Mouse (Mus musculus): Measurements from ENCODE around the gene Cyp4f39.

Gene Cyp4f39

DNA sequence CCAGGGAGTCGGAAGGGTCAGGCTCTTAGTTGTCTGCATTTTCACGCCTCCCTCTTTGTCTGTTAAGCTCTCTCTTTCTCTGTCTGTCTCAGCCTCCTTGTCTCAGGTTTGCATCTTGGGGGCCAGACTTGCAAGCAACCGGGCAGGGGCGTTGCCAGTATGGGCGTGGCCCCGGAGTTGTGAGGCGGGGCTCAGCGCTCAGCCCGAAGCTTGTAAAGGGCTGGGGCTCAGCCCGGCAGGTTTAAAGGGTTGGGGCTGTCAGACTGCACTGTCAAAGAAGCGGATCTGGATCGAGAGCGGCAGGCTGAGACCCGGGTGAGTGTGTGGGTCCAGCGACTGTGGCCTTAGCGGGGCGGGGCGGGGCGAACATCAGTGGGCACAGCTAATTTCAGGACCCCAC, at the start of gene Cyp4f39:
Gene Cyp4f39, plus strand, starts transcription at position 242 of the 400 bp plus-strand sequence.
- DNase-seq (ENCODE audit: low read depth, low spot score) = peak; percentile 49

DNA sequence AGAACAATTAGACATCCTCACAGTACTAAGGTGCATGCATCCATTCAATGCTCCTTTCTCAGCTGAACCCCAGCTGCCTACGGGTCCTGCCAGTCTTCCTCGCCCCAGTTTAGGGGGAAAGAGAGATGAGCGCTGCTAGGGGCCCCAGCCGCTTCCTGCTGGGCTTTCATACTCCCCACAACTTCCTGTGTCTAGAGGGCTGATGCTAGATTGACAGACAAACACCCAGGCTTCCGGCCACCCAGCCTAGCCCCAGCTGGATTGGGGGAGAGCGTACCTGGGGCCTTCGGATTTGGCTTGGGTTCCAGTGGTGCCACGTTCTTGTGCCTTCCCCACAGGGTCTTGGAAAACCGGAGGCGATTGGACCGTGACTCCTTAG, 49.8 kb upstream of the Cyp4f39 start:
- DNase-seq (ENCODE audit: low read depth, low spot score) = peak; percentile 80

DNA sequence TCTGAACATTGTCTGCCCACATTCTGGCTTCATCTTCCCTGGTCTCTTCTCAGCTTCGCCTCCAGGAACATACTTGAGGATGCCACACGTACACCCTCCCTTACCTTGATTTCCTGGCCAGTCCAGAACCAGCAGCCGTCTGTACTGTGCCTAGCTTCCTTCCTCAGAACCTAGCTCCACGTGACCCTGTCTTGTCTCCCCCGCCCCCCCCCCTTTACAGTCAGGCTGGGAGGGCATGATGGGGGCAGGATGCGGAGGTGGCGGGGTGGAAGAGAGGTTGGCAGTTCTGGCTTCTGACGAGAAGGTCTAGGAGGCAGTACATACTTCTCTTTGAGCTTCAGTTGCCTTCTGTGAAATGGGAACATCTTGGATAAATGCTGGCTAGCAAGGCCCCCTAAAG, 49.1 kb upstream of the Cyp4f39 start, which contains the start of gene Rasal3:
Gene Rasal3, minus strand, starts transcription at position 167 of the 400 bp plus-strand sequence.
- peak; percentile 90 for DNase-seq (ENCODE audit: low read depth, low spot score)

DNA sequence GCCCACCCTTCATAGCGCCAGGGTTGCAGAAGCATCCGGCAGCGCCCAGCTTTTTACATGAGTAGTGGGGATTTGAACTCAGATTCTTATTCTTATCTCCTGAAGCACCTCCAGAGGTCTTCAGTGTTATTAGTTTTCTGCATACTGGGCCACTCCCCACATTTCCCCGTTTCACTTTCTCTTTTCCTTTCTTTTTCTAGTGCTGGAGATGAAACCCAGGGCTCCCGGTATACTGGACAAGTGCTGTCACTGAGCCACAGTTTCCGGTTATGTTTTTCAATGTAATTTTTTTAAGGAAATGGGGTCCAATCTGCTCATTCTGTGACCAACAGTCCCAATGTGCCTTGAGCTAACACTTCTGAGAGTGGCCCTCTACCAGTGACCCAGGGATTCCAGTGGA, 40.6 kb upstream of the Cyp4f39 start:
- DNase-seq (ENCODE audit: low read depth, low spot score) = no peak

DNA sequence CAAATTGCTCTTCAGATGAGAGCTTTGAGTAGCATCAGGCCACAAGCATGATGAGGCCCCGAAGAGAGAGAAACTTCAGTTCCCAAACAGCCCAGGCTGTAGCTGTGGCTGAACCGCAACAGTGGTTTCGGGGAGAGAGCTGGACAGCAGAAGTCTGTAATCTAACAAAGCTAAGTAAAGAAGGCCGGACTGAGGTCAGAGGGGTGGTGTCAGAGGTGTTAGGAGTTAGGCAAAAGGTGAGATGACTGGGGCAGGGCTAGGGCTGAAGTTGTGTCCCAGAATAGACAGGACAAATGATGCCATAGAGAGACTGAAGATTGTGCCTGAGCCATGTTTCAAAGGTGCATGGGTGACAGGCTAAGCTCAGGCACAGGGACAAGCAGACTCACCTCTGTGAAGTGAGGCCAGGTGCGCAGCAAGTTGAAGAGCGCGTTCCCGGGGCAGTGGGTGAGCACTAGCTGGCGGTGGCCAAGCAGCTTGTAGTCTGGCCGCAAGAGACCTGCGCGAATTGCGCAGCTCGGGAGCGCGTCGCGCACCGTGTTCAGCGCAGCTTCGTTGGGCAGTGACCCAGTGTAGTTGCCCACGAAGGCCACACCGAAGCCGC, 37.0 kb upstream of the Cyp4f39 start:
- DNase-seq (ENCODE audit: low read depth, low spot score) = no peak

DNA sequence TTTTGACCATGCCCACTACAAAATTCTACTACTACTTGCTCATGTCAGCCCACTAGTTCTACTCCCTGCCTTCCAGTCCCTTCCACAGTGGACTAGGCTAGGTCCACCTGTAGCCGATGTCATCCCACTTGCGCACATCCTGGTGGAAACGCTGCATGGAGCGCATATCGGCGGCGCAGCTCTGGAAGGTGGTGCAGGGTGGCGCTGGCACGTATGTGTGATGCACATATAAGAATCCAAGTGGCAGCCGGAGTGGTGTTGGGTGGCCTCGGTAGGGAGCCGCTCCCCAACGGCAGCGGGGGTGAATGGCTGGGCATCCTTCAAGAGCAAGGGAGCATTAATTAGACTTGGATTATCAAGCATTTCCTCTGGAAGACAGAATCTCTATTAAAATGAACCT, 35.8 kb upstream of the Cyp4f39 start:
- no peak for DNase-seq (ENCODE audit: low read depth, low spot score)

DNA sequence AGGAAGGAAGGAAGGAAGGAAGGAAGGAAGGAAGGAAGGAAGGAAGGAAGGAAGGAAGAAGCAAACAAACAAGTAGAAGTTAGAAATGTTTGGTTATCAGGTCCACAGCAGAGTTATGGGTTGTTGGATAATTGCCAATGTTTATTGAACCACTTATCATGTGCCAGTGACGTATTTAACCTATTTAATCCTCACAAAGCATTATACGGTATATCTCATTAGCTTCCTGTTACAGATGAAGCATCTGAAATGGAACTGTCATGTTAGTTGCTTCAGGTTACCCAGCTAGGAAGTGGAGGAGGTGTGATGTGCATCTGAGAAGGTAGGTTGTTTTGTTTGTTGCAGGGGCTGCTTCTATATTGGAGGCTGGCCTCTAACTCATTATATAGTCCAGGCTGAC, 32.5 kb upstream of the Cyp4f39 start:
- DNase-seq (ENCODE audit: low read depth, low spot score) = no peak

DNA sequence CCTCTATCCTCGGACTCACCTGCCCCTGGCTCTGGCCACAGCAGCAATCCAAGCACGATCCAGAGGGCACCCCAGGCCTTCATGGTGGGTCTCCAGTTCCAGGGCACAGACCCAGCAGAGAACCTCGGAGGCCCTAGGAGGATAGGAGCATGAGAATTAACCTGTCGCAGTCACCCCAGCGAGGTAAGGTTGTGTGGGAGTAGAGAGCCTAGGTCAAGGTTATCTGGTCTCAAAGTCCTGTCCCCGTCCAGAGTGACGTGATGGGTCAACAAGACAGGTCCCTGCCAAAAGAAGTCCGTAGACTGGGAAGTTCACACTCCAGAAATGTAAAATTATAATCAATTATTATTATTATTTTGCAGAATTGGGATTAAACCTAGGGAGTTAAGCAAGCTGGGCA, 31.7 kb upstream of the Cyp4f39 start:
- no peak for DNase-seq (ENCODE audit: low read depth, low spot score)

DNA sequence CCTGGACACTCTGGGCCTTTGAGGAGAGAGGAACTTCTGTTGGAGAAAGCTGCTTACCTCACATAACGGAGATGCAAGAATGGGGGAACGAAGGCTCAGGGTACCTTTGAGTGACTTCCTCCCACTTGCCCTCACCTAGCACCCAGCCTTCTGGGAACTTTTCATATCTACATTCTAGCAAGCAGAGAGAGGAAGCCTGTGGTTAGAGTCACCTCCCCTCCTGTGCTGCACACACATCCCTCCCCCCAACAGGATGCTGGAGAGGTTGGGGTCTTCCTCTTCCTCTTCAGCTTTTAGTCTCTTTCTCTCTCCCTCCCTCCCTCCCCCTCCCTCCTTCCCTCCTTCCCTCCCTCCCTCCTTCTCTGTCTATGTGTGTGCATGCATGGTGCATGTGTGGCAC, 28.5 kb upstream of the Cyp4f39 start, which contains the start of gene Pglyrp2:
Gene Pglyrp2, minus strand, starts transcription at position 134 of the 400 bp plus-strand sequence.
- DNase-seq (ENCODE audit: low read depth, low spot score) = peak; percentile 79

DNA sequence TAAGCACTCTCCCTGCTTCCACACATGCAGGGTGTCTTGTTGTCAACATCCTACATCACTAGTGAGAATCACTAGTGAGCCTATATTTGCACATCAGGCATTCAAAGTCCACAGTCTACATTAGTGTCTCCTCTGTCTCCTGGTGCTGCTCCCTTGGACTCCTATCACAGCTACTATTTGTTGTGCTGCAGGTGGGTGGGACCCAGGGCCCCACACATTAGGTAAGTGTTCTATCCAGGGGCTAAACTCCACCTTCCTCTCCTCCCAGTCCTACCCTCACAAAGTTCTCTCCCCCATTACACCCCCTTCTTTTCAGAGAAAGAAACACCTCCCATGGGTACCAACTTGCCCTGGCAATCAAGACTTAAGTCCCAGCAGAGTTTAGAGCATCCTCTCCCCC, 25.9 kb upstream of the Cyp4f39 start:
- DNase-seq (ENCODE audit: low read depth, low spot score) = no peak

DNA sequence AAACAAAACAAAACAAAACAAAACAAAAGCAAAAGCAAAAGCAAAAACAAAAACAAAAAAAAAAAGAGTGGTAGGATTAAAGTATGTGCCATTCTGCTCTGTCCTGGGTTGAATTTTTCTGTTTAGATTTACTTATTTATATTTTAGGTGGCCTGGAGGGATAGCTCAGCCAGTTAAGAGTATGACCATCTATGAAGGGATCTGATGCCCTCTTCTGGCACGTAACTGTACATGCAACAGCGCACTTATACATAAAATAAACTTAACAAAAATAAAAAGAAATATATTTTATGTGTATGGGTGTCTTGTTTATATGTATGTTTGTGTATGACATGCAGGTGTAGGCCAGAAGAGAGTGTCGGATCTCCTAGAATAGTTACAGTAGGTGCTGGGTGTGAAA, 20.6 kb upstream of the Cyp4f39 start:
- DNase-seq (ENCODE audit: low read depth, low spot score) = peak; percentile 85

DNA sequence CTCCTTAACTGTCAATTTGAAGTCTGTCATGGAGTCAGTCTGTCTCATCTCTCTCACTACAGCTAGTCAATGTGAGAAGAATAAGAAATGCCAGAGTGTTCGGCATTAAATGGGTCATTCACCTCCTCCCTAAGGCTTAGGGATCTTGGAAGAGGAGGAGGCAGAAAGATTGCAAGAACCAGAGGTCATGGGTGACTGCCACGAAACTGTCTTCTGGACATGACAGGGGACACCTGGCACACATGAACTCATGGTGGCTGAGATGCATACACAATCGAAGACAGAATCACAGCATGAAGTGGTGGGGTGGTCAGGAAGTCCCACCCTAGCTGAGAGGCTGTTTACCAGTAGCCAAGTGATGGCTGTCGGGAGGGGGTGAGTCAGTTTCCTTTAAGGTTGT, 18.2 kb upstream of the Cyp4f39 start:
- DNase-seq (ENCODE audit: low read depth, low spot score) = no peak

DNA sequence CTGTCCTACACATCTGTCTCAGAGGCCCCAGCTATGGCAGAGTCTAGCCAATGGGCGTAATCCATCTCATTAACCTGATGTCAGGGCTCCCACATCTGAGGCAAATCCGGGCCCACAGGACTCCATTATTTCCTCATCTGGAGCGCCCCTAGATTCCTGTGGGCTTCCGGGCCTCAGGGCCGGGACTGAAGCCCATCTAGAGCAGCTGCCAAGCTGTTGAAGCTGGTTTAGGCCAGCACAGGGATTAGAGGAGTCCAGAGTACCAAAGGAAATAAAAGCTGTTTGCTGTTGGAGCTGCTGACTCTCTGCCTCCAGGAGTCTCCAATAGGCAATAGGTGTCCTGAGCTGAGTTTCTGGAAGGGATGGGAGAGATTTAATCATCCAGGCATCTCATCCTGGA, 17.4 kb upstream of the Cyp4f39 start:
- DNase-seq (ENCODE audit: low read depth, low spot score) = no peak

DNA sequence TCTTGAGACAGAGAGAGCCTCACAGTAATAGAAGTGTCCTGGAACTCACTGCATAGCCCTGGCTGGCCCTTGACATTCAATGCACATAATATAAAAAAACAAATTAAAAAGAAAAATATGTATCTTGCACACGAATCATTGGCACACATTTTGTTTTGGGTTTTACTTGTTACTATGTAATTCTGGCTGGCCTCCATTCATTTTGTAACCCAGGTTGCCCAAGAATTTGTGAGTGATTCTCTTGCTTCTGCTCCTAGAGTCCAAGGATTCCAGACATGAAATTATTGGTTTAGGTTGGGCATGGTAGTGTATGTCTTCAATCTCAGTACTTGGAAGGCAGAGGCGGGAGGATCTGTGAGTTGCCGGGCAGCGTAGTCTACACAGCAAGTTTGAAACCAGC, 15.4 kb upstream of the Cyp4f39 start:
- no peak for DNase-seq (ENCODE audit: low read depth, low spot score)

DNA sequence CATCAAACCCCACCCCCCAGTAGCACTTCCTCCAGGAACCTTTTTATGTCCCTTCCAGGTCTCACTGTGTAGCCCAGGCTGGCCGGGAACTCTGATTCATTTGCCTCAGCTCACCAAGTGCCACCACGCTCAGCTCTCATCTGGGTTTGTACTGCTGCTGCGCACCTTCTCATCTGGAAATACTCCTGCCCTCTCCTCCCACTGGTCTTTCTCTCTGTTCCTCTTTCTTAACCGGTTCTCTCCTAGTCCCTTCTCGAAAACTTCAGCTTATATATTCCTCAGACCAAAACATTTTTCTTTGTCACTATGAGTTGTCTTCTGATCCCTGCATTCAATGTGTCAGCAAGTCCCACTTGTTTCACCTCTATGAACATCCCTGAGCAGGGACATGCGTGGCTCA, 9.3 kb upstream of the Cyp4f39 start:
- no peak for DNase-seq (ENCODE audit: low read depth, low spot score)

DNA sequence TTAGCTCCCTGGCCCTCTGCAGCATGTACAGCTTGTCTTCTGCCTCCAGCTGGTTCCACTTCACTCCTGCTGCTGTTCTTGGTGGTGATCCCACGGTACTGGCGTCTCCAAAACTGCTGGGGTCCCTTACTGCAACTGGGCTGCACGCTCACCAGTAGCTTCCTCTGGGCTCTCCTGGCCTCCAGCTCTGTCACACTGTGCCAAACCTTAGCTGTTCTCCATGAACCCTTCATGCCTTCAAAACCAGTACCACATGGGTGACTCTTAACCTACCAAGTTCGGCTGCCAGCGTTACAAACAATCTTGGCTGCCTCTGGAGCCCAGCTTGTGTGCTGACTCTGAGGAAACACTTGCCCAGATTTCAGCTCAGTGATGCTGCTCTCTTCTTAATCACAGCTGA, 7.5 kb upstream of the Cyp4f39 start:
- no peak for DNase-seq (ENCODE audit: low read depth, low spot score)

DNA sequence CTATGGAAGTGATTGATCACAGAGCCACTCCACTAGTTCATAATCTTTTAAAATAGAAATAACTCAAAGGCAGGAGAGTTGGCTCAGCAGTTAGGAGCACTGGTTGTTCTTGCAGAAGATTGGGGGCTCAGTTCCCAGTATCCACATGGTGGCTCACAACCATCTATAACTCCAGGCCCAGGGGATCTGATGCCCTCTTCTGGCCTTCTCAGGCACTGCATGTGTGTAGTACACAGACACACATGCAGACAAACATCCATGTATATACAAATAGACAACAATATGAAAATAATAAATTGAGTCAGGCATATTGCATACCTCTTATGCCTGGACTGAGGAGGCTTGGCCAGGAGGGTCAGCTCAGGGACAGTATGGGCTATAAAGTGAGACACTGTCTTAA, 5.3 kb upstream of the Cyp4f39 start:
- no peak for DNase-seq (ENCODE audit: low read depth, low spot score)

DNA sequence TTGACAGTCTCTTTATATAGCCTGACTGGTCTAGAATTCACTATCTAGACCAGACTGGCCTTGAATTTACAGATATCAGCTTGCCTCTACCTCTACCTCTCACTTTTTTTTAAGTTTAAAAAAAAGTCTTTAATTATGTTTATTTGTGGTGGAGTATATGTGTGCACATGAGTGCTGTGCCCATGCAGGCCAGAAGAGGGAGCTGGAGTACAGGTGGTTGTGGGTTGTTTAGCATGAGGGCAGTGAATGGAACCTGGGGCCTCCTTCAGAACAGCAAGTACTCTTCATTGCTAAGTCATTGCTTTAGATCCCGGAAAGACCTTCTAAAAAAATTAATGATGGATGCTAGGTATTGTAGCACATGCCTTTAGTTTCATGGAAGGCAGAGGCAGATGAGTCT, 3.5 kb upstream of the Cyp4f39 start:
- no peak for DNase-seq (ENCODE audit: low read depth, low spot score)

DNA sequence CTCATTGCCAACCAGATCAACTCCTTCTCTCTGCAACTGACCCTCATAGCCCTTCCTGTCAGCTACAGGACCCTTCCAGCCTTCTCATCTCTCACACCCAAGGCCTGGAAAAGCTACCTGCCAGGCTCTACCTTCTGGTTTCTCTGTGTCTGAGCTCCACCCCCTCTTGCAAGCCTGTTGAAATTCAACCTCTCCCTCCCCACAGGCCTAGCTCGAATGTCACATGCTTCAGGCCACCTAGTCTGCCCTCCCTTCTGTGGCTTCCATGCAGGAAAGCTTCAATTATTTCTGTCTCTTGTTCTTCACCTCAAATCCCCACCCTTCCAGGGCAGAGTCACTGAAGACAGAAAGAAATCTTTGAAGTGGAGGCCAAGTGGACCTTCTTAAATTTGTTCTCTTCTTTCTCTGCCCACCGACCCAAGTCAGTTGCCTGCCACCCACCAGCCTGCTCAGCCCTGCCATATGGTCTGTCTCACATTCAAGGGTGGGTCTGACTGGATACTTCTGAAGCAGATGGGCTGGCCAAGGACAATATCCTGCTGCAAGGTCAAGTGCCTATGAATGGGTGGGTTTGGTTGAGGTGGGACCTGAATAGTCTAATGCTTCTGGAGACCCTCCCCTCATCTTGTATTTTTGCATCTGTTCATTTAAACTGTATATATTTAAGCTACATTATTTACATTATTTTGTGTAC, 1.5 kb upstream of the Cyp4f39 start:
- DNase-seq (ENCODE audit: low read depth, low spot score) = no peak

DNA sequence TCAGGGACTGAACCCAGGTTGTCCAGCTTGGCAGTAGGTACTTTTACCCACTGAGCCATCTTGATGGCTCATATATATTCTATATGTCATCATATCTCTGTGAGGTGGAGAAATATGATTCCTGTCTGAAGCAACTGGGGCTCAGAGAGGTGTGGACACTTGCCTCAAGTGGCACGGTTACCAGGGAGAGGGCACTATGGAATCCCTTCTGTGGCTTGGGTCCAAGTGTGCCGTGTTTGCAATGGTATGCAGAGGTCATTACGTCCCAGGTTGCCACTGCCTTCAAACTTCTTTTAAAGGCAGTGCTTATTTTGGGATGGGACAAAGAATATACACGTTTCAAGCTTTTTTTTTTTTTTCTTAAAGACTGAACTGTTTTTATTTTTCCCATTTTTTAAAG, 1.7 kb downstream of the Cyp4f39 start:
- no peak for DNase-seq (ENCODE audit: low read depth, low spot score)

DNA sequence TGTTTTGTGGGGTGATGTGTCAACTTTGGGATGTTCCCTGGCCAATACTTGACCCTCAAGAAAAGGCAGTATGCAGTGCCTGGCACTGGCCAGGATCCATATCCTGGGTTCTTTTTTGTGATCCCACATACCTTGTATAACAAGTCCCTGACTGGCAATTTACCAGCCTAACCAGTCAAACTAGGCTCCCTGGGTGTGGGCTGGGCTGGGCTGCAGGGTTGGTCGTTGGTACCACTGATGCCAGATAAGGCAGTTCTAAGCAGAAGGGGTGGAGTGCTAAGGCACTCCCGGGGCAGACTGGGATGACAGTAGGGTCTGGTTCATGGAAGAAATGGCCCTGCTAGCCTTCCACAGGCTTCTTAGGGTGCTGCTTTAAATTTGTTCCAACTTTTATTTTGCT, 2.5 kb downstream of the Cyp4f39 start:
- no peak for DNase-seq (ENCODE audit: low read depth, low spot score)

DNA sequence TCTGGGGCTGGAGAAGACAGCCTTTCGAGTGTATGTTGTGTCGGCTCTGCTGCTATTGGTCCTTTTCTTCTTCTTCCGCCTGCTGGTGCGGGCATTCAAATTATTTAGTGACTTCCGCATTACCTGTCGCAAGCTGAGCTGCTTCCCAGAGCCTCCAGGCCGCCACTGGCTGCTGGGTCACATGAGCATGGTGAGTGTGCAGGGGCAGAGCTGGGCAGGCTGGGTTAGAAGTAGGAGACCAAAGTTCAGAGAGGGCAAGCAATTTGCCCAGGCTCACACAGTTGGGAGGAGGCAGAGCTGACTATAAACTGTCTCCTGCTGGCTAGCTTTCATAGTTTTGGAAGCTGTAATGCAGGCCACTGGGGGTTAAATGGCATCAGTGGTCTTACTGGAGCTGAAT, 16.0 kb downstream of the Cyp4f39 start:
- DNase-seq (ENCODE audit: low read depth, low spot score) = no peak

DNA sequence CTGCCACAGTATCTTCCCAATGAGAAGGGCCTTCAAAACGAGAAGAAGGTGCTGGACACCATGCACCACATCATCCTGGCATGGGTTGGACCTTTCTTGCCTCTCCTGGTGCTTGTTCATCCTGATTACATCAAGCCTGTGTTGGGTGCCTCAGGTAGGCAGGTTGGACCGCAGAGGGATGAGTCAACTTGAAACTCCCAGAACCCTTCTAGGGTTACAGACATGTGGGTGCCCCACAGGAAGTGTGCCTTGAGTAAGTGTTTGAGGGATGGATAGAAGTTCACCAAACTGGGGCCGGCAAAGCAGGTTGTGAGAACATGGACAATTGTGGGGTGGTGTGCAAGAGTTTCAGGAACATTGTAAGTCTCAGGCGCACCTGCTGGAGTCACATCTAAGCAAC, 18.3 kb downstream of the Cyp4f39 start:
- DNase-seq (ENCODE audit: low read depth, low spot score) = peak; percentile 73

DNA sequence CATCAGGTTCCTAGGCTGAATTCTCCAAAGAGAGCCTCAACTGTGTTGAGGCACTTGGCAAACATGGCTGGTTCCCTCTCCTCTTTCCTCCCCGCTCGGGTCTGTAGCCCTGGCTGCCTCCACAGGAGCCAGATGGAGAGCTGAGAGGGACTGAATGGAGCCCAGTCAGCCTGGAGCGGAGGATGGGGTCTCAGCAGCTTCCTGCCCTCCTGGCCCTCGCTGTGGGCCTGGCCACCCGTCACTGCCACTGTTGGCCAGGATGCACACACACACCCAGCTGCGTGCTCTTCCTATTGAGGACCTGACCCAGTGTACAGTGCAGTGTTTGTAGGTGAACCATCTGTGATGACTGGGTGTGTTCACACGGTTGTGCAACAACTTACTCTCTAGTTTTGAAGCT, 19.7 kb downstream of the Cyp4f39 start:
- no peak for DNase-seq (ENCODE audit: low read depth, low spot score)

All from CD4-positive, CD25-positive, alpha-beta regulatory T cell, adult 2 months (primary cell).